Mouse (Mus musculus) heart, embryonic 10.5 days (tissue): ENCODE results near the gene Gnb1l. TPM values are rescaled to one million over a fixed set of nuclear protein-coding genes. Genes with fewer than 3 reads are reported as not detected.

ENCODE experiments used
- DNase-seq: peaks from one replicate; pipeline ENCODE4 v3.0.0-alpha.2; 2017; ENCODE audit warnings: low spot score
- H3K27ac ChIP-seq: fragments of 300-500 bp; sonication (generic); 2 replicates; pipeline ENCODE4 v1.5.1; 2016; ENCODE audit warnings: mild to moderate bottlenecking
- H3K27me3 ChIP-seq: fragments of 300-500 bp; sonication (generic); 2 replicates; pipeline ENCODE4 v1.6.1; 2016; ENCODE audit warnings: mild to moderate bottlenecking; ENCODE audit not compliant: poor library complexity, insufficient read depth, severe bottlenecking
- H3K36me3 ChIP-seq: fragments of 300-500 bp; sonication (generic); 2 replicates; pipeline ENCODE4 v1.6.1; 2016; ENCODE audit warnings: mild to moderate bottlenecking, moderate library complexity
- H3K4me1 ChIP-seq: fragments of 300-500 bp; sonication (generic); 2 replicates; pipeline ENCODE4 v1.6.1; 2016; ENCODE audit warnings: mild to moderate bottlenecking
- H3K4me3 ChIP-seq: fragments of 300-500 bp; sonication (generic); 2 replicates; pipeline ENCODE4 v1.5.1; 2016; ENCODE audit warnings: mild to moderate bottlenecking, moderate library complexity
- H3K9me3 ChIP-seq: fragments of 300-500 bp; sonication (generic); 2 replicates; pipeline ENCODE4 v1.6.1; 2016; ENCODE audit warnings: mild to moderate bottlenecking, moderate library complexity
- WGBS: fragments of 180-500 bp; shearing (Covaris S2); methylation state at CpG from one replicate; pipeline ENCODE4 v1.1.7; 2016; 5-methylcytosine and 5-hydroxymethylcytosine counted together
- polyA plus RNA-seq: library from polyadenylated mRNA; unstranded; fragments of >200 nt; fragmentation: Nextera tagmentation; extraction: Ambion mirVana; gene quantifications from 2 replicates; pipeline ENCODE4 v1.2.1, GENCODE M21; 2016

Gnb1l gene
- polyA plus RNA-seq, 1 experiment from 2014 or later = 17.1 TPM

DNA sequence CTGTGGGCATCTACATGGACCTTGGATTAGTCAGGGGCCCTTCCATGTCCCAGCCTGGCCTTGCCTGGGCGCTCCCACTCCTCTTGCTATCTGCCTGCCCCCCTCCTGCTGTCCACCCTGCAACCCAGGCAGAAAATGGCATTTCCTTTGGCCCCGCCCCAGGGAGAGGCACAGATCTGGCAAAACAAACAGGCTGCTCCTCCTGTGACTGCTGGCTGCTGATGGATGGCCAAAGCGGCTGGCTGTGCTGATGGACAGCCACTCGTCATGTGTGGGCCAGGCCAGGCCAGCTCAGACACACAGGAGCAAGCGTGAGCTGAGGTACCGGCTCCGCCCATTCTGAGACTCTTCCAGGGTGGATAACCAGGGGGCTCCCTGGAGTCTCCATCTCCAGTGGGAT lies 102.9 kb downstream of the Gnb1l start:
- WGBS = 50% methylated on average over 7 of the region's 7 CpGs
- Histone ChIP-seq H3K27me3 (peaks cover 40% of the 10 kb centered on the region), H3K4me3 (no peak overlapping the region), H3K36me3 (no peaks in the 10 kb centered on the region), H3K9me3 (no peaks in the 10 kb centered on the region), H3K27ac (peak overlapping the region; percentile 69), H3K4me1 (peaks cover 41% of the 10 kb centered on the region)
- DNase-seq = no peak

DNA sequence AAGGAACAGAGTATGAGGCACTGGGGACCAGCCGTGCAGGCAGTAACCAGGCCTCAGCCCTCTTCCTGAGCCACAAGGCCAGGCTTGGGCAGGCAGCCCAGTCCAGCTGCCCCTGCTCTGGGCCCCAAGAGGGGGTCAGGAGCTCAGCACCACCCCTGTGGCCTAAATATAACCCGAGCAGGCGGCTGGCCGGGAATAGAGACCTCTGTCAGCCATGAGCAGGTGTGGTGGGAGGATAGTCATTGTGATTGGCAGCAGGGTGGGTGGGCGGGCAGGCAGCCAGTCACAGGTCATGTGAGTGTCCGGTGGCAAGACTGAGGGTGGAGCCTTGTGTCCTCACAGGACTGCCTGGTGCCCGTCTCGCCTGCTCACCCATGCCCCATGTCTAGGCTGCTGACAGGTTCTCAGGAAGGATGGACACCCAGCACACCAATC lies 105.8 kb downstream of the Gnb1l start:
- H3K36me3 ChIP-seq = no peaks in the 10 kb centered on the region
- peak overlapping the region; percentile 74 for H3K27ac ChIP-seq
- no peaks in the 10 kb centered on the region for H3K9me3 ChIP-seq

DNA sequence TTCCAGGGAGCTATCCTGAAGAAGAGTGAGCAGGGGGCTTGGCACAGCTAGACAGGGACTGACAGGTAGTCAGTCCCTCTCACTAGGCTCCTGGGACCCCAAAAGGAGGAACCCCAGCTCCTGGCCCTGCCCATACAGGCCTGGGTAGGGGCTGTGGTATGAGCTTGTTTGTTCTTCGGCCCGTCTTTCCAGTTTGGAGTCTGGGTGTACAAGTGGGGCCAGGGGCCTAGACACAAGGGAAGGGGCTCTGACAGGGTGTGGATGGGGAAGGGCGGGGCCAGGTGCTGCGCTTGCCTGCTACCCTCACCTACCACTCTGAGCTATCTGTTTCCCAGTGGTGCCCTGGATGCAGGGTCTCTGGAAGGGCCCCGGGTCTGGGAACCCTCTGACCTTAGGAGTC lies 107.2 kb downstream of the Gnb1l start:
- Histone ChIP-seq H3K9me3 (no peaks in the 10 kb centered on the region), H3K27me3 (peaks cover 51% of the 10 kb centered on the region), H3K4me1 (peaks cover 53% of the 10 kb centered on the region), H3K27ac (no peak overlapping the region), H3K4me3 (no peak overlapping the region), H3K36me3 (no peaks in the 10 kb centered on the region)
- DNase-seq = no peak
- WGBS = 76% methylated on average over 5 of the region's 5 CpGs

More for the DNA sequence above, 105.8 kb downstream of the Gnb1l start:
- 42% methylated on average over 8 of the region's 8 CpGs for WGBS
- Histone ChIP-seq H3K4me1 (peaks cover 49% of the 10 kb centered on the region), H3K4me3 (no peak overlapping the region), H3K27me3 (peaks cover 48% of the 10 kb centered on the region)
- DNase-seq = no peak

DNA sequence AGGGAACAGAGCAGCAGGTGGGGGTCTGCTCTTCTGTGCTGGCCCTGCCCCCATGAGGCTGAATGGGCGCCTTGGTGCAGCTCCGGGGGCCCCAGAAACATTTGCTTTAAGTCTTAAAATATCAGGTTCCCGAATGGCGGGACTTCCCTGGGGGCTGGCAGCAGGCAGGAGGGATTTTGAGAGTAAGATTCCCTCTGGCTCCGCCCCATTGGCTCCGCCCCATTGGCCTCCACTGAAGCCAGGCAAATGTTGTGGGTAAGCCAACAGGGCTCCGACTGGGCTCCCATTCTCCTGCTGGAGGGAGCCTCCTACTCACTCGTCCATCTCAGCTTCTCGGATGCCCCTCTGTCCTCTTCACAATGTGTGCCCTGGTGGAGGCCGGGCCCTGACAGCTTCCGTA lies 109.7 kb downstream of the Gnb1l start:
- peaks cover 58% of the 10 kb centered on the region for H3K4me1 ChIP-seq
- H3K4me3 ChIP-seq = 0 out of 2 replicates have a peak overlapping the region, but pooled peaks have one; percentile 22
- H3K27ac ChIP-seq = no peak overlapping the region
- DNase-seq = no peak
- H3K36me3 ChIP-seq = no peaks in the 10 kb centered on the region
- 7% methylated on average over 11 of the region's 11 CpGs for WGBS
- peaks cover 75% of the 10 kb centered on the region for H3K27me3 ChIP-seq
- H3K9me3 ChIP-seq = no peaks in the 10 kb centered on the region

DNA sequence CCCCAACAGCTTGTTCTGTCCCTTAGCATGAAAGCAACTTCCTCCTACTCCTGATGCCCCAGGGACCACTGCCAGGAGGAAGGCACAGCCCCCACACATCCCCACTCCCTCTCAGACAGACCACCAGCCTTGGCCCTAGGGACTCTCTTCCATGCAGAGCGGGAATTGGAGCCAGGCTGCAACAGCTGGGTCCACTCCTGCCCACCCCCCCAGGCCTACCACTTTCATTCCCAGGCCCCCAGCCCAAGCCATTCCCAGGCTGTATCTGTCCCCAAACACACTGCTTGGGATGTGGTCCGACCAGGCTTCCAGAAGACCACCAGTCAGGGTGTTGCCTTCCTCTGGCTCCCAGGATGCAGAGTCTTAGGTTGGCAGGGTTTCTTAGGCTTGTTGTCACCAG lies 110.6 kb downstream of the Gnb1l start:
- DNase-seq = no peak
- no peak overlapping the region for H3K4me3 ChIP-seq
- 49% methylated on average over 2 of the region's 2 CpGs for WGBS

DNA sequence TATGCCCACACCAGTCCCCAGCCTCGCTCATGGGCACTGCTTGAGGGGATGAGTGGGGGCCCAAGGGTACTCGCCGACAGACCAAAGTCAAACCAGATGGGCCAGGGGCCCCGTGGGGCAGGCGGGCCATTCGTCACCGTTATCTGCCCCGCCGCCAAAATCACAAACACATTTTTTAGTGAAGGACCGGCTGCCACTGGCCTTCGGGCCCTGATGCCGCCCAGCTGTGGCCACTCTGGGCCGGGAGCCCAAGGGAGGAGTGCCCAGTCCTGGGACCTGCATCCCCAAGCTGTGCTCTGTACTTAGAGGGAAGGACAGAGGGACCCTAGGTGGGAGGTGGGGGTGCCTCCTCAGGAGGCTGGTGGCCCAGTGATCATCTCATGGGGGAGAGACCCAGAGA lies 113.2 kb downstream of the Gnb1l start:
- Histone ChIP-seq H3K27ac (peak overlapping the region; percentile 56), H3K4me1 (peaks cover 44% of the 10 kb centered on the region), H3K4me3 (no peak overlapping the region), H3K36me3 (no peaks in the 10 kb centered on the region), H3K27me3 (peaks cover 88% of the 10 kb centered on the region), H3K9me3 (no peaks in the 10 kb centered on the region)
- DNase-seq = no peak
- WGBS = 24% methylated on average over 13 of the region's 13 CpGs

More for the DNA sequence above, 110.6 kb downstream of the Gnb1l start:
- Histone ChIP-seq H3K27me3 (peaks cover 84% of the 10 kb centered on the region), H3K36me3 (no peaks in the 10 kb centered on the region), H3K27ac (no peak overlapping the region), H3K9me3 (no peaks in the 10 kb centered on the region), H3K4me1 (peaks cover 52% of the 10 kb centered on the region)

DNA sequence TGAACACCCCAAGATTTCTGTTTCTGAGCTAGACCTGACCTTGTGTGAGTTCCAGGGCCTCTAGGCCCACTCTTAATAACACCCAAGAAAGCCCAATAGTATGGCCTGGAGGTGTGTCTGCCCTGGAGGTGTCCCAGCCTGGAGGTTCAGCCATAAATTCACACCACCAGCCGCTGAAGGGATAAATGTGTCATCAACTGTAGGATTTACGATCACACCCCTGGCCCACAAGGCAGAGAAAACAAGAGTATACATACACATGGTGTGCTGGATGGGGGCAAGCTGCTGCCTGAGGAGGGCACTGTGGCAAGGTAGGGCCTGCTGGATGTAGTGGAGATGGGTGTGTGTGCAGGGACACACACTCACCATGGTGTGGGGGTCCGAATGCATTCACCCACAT lies 114.8 kb downstream of the Gnb1l start:
- Histone ChIP-seq H3K36me3 (no peaks in the 10 kb centered on the region), H3K9me3 (no peaks in the 10 kb centered on the region), H3K4me3 (no peak overlapping the region), H3K27ac (no peak overlapping the region; the same call in 1 of the 2 replicates), H3K27me3 (peaks cover 96% of the 10 kb centered on the region), H3K4me1 (peaks cover 49% of the 10 kb centered on the region)
- DNase-seq = no peak
- 74% methylated on average over 3 of the region's 3 CpGs for WGBS

Other genes with a start within 250 kb of the Gnb1l start
- 601 and 873 TPM in 2 replicates for gene Ranbp1, start 250.0 kb upstream of the Gnb1l start, polyA plus RNA-seq
- 1.4 and 4.0 TPM in 2 replicates for gene Gm49776, start 240.4 kb upstream of the Gnb1l start, polyA plus RNA-seq
- gene Dgcr8, start 209.5 kb upstream of the Gnb1l start, polyA plus RNA-seq = 25.4 and 30.0 TPM in 2 replicates
- gene Tango2, start 150.6 kb upstream of the Gnb1l start, polyA plus RNA-seq = 51.3 and 62.1 TPM in 2 replicates
- gene Arvcf, start 150.5 kb upstream of the Gnb1l start, polyA plus RNA-seq = 25.8 and 29.7 TPM in 2 replicates
- 40.1 and 47.7 TPM in 2 replicates for gene Txnrd2, start 72.3 kb upstream of the Gnb1l start, polyA plus RNA-seq
- gene Comt, start 71.9 kb upstream of the Gnb1l start, polyA plus RNA-seq = 83.5 and 102 TPM in 2 replicates
- gene Rtl10, start 188 bp downstream of the Gnb1l start, polyA plus RNA-seq = 1.3 and 1.6 TPM in 2 replicates
- gene Tbx1, start 92.0 kb downstream of the Gnb1l start, polyA plus RNA-seq = 1.00 and 6.9 TPM in 2 replicates
- gene Gp1bb, start 123.7 kb downstream of the Gnb1l start, polyA plus RNA-seq = 6.0 and 7.4 TPM in 2 replicates
- 0.26 and 1.1 TPM in 2 replicates for gene Gm49601, start 127.7 kb downstream of the Gnb1l start, polyA plus RNA-seq
- 4.3 and 11.7 TPM in 2 replicates for gene Sept5, start 131.2 kb downstream of the Gnb1l start, polyA plus RNA-seq